Mouse (Mus musculus): ENCODE data around the gene Tbc1d8. TPM values are rescaled to one million over a fixed set of nuclear protein-coding genes. Genes with fewer than 3 reads are reported as not detected.

The Tbc1d8 gene
- total and polyA plus RNA-seq, 2 experiments = 7.0 to 13.9 TPM

DNA sequence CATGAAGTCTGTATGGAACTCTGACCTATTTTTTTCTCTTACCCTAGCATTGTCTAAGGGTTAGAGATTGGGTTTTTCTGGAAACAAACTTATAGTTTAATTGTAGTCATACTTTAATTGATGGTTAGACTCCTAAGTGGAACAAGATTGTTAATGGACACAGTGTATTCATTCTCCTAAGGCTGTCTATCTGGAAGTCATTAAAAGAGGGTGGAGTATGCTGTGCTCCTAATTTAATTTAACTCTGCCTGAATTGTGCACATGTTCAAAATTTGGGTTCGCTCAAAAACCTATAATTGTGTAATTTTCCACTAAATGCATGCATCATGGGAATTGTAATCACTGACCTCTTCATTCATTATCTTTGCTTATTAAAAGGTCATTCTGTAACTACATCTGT is 113.0 kb downstream of the Tbc1d8 start:
- TF ChIP-seq CTCF (IDR thresholded peaks at IDR 0.05; ENCODE audit: low read depth, low read length) (no peak), POLR2A (IDR thresholded peaks at IDR 0.05; ENCODE audit: extremely low read depth, insufficient read depth, low read length) (no peak)
- Histone ChIP-seq H3K27me3 (ENCODE audit: control insufficient read depth, insufficient read depth, low read length) (no peaks in the 10 kb centered on the region), H3K27ac (replicated peaks; ENCODE audit: insufficient read depth, low read depth, low read length) (no peak overlapping the region), H3K4me3 (ENCODE audit: insufficient read depth, low read depth, low read length) (no peak overlapping the region), H3K4me1 (ENCODE audit: control insufficient read depth, insufficient read depth, low read length) (peaks cover 7% of the 10 kb centered on the region), H3K9ac (ENCODE audit: low read depth, low read length) (no peak overlapping the region), H3K36me3 (ENCODE audit: control insufficient read depth, insufficient read depth, low read length) (peaks cover 16% of the 10 kb centered on the region), H3K79me2 (ENCODE audit: control insufficient read depth, insufficient read depth, low read length) (peaks cover 15% of the 10 kb centered on the region; the same call in 1 of the 2 replicates)
- no peak for DNase-seq (ENCODE audit: extremely low read depth, low read depth, low spot score)
- WGBS = 96% methylated on average over 1 of the region's 1 CpGs

DNA sequence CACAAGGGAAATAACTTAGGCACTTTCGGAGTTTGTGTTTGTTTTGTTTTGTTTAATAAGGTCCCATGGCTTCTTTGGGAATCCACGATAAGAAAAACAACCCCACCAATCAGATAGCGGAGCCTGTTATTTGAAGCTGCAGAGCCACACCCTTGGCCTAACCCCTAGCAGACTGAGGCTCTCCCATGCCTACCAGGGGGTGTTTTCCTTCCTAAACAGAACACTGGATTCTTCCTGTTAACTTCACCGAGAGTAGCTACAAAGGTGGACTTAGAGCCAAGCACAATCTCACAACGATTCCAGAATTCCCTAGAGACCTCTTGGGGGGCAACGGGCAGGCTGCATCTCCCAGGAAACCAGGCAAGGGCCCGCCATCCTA is 116.1 kb downstream of the Tbc1d8 start:
- WGBS = 80% methylated on average over 7 of the region's 7 CpGs

GRCm38 (mm10) chr1:39361754-39362514 is 116.6 kb downstream of the Tbc1d8 start:
- WGBS = 70% methylated on average over 24 of the region's 24 CpGs
- Histone ChIP-seq H3K4me1 (ENCODE audit: control insufficient read depth, insufficient read depth, low read length) (no peaks in the 10 kb centered on the region), H3K9ac (ENCODE audit: low read depth, low read length) (no peak overlapping the region), H3K4me3 (ENCODE audit: insufficient read depth, low read depth, low read length) (no peak overlapping the region), H3K36me3 (ENCODE audit: control insufficient read depth, insufficient read depth, low read length) (no peaks in the 10 kb centered on the region), H3K27me3 (ENCODE audit: control insufficient read depth, insufficient read depth, low read length) (no peaks in the 10 kb centered on the region), H3K27ac (replicated peaks; ENCODE audit: insufficient read depth, low read depth, low read length) (no peak overlapping the region), H3K79me2 (ENCODE audit: control insufficient read depth, insufficient read depth, low read length) (no peaks in the 10 kb centered on the region)
- no peak for TF ChIP-seq POLR2A (IDR thresholded peaks at IDR 0.05; ENCODE audit: extremely low read depth, insufficient read depth, low read length)
- TF ChIP-seq CTCF (IDR thresholded peaks at IDR 0.05; ENCODE audit: low read depth, low read length) = no peak
- DNase-seq (ENCODE audit: extremely low read depth, low read depth, low spot score) = no peak

More for the DNA sequence above, 116.1 kb downstream of the Tbc1d8 start:
- Histone ChIP-seq H3K9ac (ENCODE audit: low read depth, low read length) (no peak overlapping the region), H3K27ac (replicated peaks; ENCODE audit: insufficient read depth, low read depth, low read length) (no peak overlapping the region), H3K27me3 (ENCODE audit: control insufficient read depth, insufficient read depth, low read length) (no peaks in the 10 kb centered on the region), H3K4me1 (ENCODE audit: control insufficient read depth, insufficient read depth, low read length) (no peaks in the 10 kb centered on the region), H3K79me2 (ENCODE audit: control insufficient read depth, insufficient read depth, low read length) (no peaks in the 10 kb centered on the region), H3K36me3 (ENCODE audit: control insufficient read depth, insufficient read depth, low read length) (no peaks in the 10 kb centered on the region), H3K4me3 (ENCODE audit: insufficient read depth, low read depth, low read length) (no peak overlapping the region)
- no peak for DNase-seq (ENCODE audit: extremely low read depth, low read depth, low spot score)
- TF ChIP-seq CTCF (IDR thresholded peaks at IDR 0.05; ENCODE audit: low read depth, low read length) (no peak), POLR2A (IDR thresholded peaks at IDR 0.05; ENCODE audit: extremely low read depth, insufficient read depth, low read length) (no peak)

DNA sequence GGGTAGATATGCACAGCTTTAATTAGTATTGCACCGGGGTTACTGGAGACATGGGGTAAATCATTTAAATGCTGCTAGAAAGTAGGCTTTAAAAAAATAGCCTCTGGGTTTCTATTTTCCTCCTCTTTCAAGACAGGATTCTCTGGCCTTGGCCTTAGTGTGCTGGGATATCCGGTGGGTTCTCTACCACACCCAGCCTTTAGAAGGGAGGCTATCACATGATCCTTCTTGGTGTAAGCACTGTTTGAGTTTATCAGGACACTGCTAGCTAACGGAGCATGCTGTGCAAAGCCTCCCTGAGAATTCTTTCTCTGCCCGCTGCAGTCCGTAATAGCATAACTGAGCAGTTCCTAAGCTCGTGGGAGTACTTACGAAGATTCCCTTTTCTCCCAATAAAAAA is 129.1 kb downstream of the Tbc1d8 start:
- Histone ChIP-seq H3K36me3 (ENCODE audit: control insufficient read depth, insufficient read depth, low read length) (peaks cover 2% of the 10 kb centered on the region; the same call in 1 of the 2 replicates), H3K27me3 (ENCODE audit: control insufficient read depth, insufficient read depth, low read length) (no peaks in the 10 kb centered on the region), H3K4me1 (ENCODE audit: control insufficient read depth, insufficient read depth, low read length) (no peaks in the 10 kb centered on the region), H3K79me2 (ENCODE audit: control insufficient read depth, insufficient read depth, low read length) (no peaks in the 10 kb centered on the region), H3K9ac (ENCODE audit: low read depth, low read length) (no peak overlapping the region), H3K27ac (replicated peaks; ENCODE audit: insufficient read depth, low read depth, low read length) (no peak overlapping the region), H3K4me3 (ENCODE audit: insufficient read depth, low read depth, low read length) (no peak overlapping the region)
- WGBS = 85% methylated on average over 7 of the region's 7 CpGs
- TF ChIP-seq POLR2A (IDR thresholded peaks at IDR 0.05; ENCODE audit: extremely low read depth, insufficient read depth, low read length) (no peak), CTCF (IDR thresholded peaks at IDR 0.05; ENCODE audit: low read depth, low read length) (no peak)
- DNase-seq (ENCODE audit: extremely low read depth, low read depth, low spot score) = no peak

DNA sequence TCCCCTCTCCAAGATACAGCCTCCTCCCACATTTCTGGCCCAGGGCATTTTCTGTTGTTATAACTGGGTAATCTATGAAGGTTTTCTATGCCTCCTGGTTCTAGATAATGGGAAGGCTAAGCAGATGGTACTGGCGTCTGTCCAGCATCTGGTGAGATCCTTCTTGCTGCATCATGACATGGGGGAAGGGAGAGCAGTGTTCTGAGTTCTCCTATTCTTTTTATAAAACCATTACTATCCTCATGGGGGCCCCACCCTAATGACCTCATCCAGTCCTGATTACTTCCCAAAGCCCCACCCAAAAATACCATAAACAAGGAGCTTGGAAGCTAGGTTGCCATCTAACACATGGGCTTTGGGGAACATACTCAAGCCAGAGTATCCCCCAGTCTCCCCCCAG is 129.6 kb downstream of the Tbc1d8 start:
- no peak overlapping the region for H3K9ac ChIP-seq (ENCODE audit: low read depth, low read length)
- H3K4me1 ChIP-seq (ENCODE audit: control insufficient read depth, insufficient read depth, low read length) = no peaks in the 10 kb centered on the region
- no peaks in the 10 kb centered on the region for H3K27me3 ChIP-seq (ENCODE audit: control insufficient read depth, insufficient read depth, low read length)
- H3K4me3 ChIP-seq (ENCODE audit: insufficient read depth, low read depth, low read length) = no peak overlapping the region
- WGBS = 83% methylated on average over 1 of the region's 1 CpGs
- DNase-seq (ENCODE audit: extremely low read depth, low read depth, low spot score) = no peak
- TF ChIP-seq CTCF (IDR thresholded peaks at IDR 0.05; ENCODE audit: low read depth, low read length) (no peak), POLR2A (IDR thresholded peaks at IDR 0.05; ENCODE audit: extremely low read depth, insufficient read depth, low read length) (no peak)
- H3K36me3 ChIP-seq (ENCODE audit: control insufficient read depth, insufficient read depth, low read length) = peaks cover 2% of the 10 kb centered on the region; the same call in 1 of the 2 replicates
- H3K79me2 ChIP-seq (ENCODE audit: control insufficient read depth, insufficient read depth, low read length) = no peaks in the 10 kb centered on the region
- H3K27ac ChIP-seq (replicated peaks; ENCODE audit: insufficient read depth, low read depth, low read length) = no peak overlapping the region

- 80% methylated on average over 21 of the region's 21 CpGs for WGBS
- Histone ChIP-seq H3K4me1 (ENCODE audit: control insufficient read depth, insufficient read depth, low read length) (no peaks in the 10 kb centered on the region), H3K9ac (ENCODE audit: low read depth, low read length) (no peak overlapping the region), H3K4me3 (ENCODE audit: insufficient read depth, low read depth, low read length) (no peak overlapping the region), H3K27ac (replicated peaks; ENCODE audit: insufficient read depth, low read depth, low read length) (no peak overlapping the region), H3K27me3 (ENCODE audit: control insufficient read depth, insufficient read depth, low read length) (no peaks in the 10 kb centered on the region), H3K79me2 (ENCODE audit: control insufficient read depth, insufficient read depth, low read length) (no peaks in the 10 kb centered on the region), H3K36me3 (ENCODE audit: control insufficient read depth, insufficient read depth, low read length) (peaks cover 2% of the 10 kb centered on the region; the same call in 1 of the 2 replicates)
- no peak for TF ChIP-seq POLR2A (IDR thresholded peaks at IDR 0.05; ENCODE audit: extremely low read depth, insufficient read depth, low read length)
- no peak for TF ChIP-seq CTCF (IDR thresholded peaks at IDR 0.05; ENCODE audit: low read depth, low read length)
- no peak for DNase-seq (ENCODE audit: extremely low read depth, low read depth, low spot score)
Observed at GRCm38 (mm10) chr1:39344981-39345600, 133.5 kb downstream of the Tbc1d8 start.

All from liver, adult 2 months (tissue).